Mouse (Mus musculus) thymus, postnatal 0 days (tissue): ENCODE measurements at regions not wholly inside any gene's neighbourhood (a gene's known extent, or its start where the extent isn't known, plus 50 kb on each side); places are given as distances from the start of the nearest gene placed in this dataset.
A peak's percentile ranks its signal among the peaks of the same experiment; 100 is the strongest.

Source experiments
- DNase-seq: peaks from one replicate; pipeline ENCODE4 v3.0.0-alpha.2; 2015; ENCODE audit warnings: low spot score

DNA sequence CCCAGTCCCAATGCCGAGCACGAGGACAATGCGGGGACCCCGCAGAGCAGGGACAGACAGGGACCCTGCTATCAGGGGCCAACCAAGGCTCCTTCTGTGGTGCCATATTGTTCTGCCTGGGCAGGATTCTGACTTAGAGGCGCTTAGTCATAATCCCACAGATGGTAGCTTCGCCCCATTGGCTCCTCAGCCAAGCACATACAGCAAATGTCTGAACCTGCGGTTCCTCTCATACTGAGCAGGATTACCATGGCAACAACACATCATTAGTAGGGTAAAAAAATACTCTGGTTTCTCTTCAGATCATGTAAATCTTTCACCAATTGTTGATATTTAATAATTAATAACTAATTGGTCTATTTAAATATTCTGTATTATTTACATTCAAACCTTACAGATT lies 2140.3 kb upstream of the Cdh20 start:
- DNase-seq = peak; percentile 73

DNA sequence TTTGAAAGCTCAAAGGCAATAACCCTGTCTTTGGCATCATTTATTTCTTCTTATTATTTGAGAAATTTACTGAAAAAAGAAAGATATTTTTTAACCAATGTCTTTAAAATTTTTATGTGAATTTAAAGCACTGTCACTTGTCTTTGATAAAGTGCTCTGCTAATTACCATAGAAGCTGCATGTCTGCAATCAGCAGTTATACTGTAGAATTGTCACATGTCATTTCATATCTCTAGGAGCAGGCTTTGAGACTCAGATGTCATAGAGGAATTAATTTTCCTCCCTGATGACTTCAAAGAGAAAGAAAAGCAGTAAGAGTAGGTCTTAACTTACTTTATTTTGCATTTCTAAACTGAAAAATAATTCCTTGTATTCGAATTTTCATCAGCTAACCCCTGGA lies 2123.9 kb upstream of the Cdh20 start:
- DNase-seq = no peak

DNA sequence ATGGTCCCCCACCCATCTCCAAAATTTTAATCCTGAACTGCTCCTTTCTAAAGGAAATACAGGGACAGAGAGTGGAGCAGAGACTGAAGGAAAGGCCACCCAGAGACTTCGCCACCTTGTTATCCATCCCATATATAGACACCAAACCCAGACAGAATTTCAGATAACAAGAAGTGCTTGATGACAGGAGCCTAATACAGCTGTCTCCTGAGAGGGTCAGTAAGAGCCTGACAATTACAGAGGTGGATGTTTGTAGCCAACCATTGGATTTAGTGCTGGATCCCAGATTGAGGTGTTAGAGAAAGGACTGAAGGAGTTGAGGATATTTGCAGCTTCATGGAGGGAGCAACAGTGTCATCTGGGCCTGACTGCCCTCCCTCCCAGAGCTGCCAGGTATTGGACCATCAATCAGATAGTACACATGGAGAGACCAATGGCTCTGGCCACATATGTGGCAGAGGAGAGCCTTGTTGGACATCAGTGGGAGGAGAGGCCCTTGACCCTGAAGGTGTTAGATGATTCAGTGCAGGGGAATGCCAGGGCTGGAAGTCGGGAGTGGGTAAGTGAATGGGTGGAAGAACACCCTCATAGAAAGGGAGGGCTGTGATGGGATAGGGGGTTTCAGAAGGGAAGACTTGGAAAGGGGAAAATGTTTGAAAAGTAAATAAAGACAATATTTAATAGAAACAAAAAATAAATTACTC lies 2080.8 kb upstream of the Cdh20 start:
- no peak for DNase-seq

DNA sequence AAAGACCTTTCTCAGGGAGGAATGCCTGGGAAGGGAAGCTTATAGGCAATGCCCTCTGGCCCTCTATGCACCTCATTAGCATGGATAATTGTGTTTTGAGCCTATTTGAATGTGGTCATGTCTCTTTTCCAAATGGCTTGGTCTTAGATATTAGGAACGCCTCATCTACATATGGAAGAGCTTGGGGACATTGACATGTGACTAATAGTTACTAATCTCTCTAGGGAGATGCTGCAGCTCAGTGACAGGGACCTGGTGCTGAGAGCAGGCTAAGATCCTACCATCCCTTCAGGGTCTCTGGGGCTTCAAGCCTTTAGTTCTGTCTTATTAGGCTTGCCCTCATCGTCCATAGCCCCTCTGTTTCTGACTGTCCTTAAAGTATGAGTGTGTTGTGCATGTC lies 2051.9 kb upstream of the Cdh20 start:
- DNase-seq = no peak

DNA sequence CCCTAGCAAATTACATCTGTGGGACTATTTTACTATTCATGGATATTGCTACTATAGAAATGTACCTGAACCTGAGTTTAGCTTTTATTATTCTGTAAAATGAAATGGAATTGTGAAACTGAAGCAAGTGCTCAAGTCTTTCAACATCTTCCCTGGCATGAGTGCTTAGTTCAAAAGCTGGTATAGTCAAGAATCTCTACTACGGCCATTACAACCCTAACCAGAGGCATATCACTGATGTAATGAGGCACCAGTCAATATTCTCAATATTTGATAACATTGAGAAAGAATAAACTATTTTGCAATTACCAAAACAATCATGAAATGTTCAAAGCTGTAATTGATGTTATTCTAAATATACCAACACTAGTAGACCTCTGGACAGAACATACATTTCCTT lies 2034.3 kb upstream of the Cdh20 start:
- no peak for DNase-seq

DNA sequence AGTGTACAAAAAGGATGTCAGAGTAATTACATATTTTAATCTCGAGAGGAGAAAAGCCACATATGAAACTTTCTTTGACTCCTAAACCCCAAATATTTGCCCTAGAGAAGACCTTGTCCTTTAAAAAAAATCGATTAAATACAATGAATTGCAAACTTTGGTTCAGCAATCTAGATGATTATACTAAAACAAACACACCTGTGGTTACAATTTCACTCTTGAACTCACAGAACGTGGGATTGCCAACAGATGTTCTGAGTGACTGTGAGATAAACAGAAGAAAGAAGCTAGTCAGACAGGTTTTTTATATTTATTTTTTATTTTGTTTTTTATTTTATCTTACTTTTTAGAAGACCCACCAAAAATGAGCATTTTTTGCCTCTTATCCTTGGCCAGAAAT lies 2032.9 kb upstream of the Cdh20 start:
- no peak for DNase-seq

DNA sequence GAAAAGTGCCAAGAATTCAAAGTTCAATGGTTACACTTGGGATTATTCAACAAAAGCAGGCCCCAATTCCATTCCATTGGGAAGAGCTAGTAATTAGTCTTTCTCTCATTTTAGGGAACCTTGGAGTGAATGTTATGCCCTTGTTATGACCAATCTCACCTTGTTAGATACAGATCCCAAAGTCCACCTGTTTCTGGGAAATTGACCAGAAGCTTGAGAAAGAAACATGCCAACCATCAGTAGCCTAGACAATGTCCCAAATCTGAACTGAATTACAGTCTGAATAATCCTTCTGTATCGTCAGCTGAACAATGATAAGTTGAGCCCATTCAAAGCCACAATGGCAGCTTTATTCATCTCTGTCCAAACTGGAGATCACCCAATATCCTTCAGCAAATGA lies 2010.4 kb upstream of the Cdh20 start:
- no peak for DNase-seq
